Mouse (Mus musculus) liver, embryonic 16.5 days (tissue): ENCODE measurements around the gene Agbl4. TPM values are rescaled to one million over a fixed set of nuclear protein-coding genes. Genes with fewer than 3 reads are reported as not detected.

Source experiments
- ATAC-seq: fragments of 200-750 bp; cut with Nextera tagmentation; 2 replicates; pipeline ENCODE4 v1.8.0; 2017; ENCODE audit warnings: low read depth, mild to moderate bottlenecking, moderate number of reproducible peaks, moderate library complexity
- H3K27ac ChIP-seq: fragments of 300-500 bp; sonication (generic); 2 replicates; pipeline ENCODE4 v1.5.1; 2014; ENCODE audit warnings: mild to moderate bottlenecking, low read length
- H3K27me3 ChIP-seq: fragments of 300-500 bp; sonication (generic); 2 replicates; pipeline ENCODE4 v1.6.1; 2014; ENCODE audit warnings: low read depth, low read length, mixed read lengths; ENCODE audit not compliant: control insufficient read depth, insufficient read depth
- H3K36me3 ChIP-seq: fragments of 300-500 bp; sonication (generic); 2 replicates; pipeline ENCODE4 v1.6.1; 2014; ENCODE audit warnings: mild to moderate bottlenecking; ENCODE audit not compliant: control insufficient read depth, insufficient read depth
- H3K4me1 ChIP-seq: fragments of 300-500 bp; sonication (generic); 2 replicates; pipeline ENCODE4 v1.6.1; 2014; ENCODE audit warnings: low read depth, low read length, mixed read lengths; ENCODE audit not compliant: control insufficient read depth
- H3K4me2 ChIP-seq: fragments of 300-500 bp; sonication (generic); 2 replicates; pipeline ENCODE4 v1.6.1; 2014; ENCODE audit warnings: low read depth, low read length, mixed read lengths
- H3K4me3 ChIP-seq: fragments of 300-500 bp; sonication (generic); 2 replicates; pipeline ENCODE4 v1.5.1; 2014; ENCODE audit warnings: low read depth, mild to moderate bottlenecking, low read length
- H3K9ac ChIP-seq: fragments of 300-500 bp; sonication (generic); 2 replicates; pipeline ENCODE4 v1.6.1; 2014; ENCODE audit warnings: low read depth, low read length
- H3K9me3 ChIP-seq: fragments of 300-500 bp; sonication (generic); replicated peaks from 2 replicates; pipeline ENCODE4 v1.6.1; 2016; ENCODE audit warnings: low read length; ENCODE audit not compliant: control insufficient read depth
- WGBS: fragments of 180-500 bp; shearing (Covaris S2); extraction: QIAGEN DNeasy Blood & Tissue Kit; methylation state at CpG from one replicate; pipeline ENCODE4 v1.1.7; 2014; ENCODE audit not compliant: insufficient replicate concordance; 5-methylcytosine and 5-hydroxymethylcytosine counted together
- polyA plus RNA-seq: library from polyadenylated mRNA; unstranded; fragments of >200 nt; fragmentation: Nextera tagmentation; extraction: Ambion mirVana; gene quantifications from 2 replicates; pipeline ENCODE4 v1.2.1, GENCODE M21; 2015

The Agbl4 gene
- polyA plus RNA-seq, 1 experiment from 2014 or later, result not detected

- H3K27ac ChIP-seq, result no peak overlapping the region
- no peaks in the 10 kb centered on the region for H3K4me1 ChIP-seq
- no peak overlapping the region for H3K4me3 ChIP-seq
- no peak for ATAC-seq
- no peak overlapping the region for H3K4me2 ChIP-seq
- no peaks in the 10 kb centered on the region for H3K9me3 ChIP-seq
- 66% methylated on average over 4 of the region's 4 CpGs for WGBS
- H3K36me3 ChIP-seq, result no peaks in the 10 kb centered on the region
- H3K9ac ChIP-seq, result no peak overlapping the region
- H3K27me3 ChIP-seq, result no peaks in the 10 kb centered on the region
These were observed 132.3 kb downstream of the Agbl4 start for GRCm38 (mm10) chr4:110529804-110530203.

GRCm38 (mm10) chr4:110549223-110549622 is 151.8 kb downstream of the Agbl4 start:
- Histone ChIP-seq H3K4me3 (no peak overlapping the region), H3K9me3 (no peaks in the 10 kb centered on the region), H3K9ac (no peak overlapping the region), H3K4me1 (no peaks in the 10 kb centered on the region), H3K27me3 (no peaks in the 10 kb centered on the region), H3K27ac (no peak overlapping the region), H3K4me2 (no peak overlapping the region), H3K36me3 (no peaks in the 10 kb centered on the region)
- no peak for ATAC-seq
- WGBS, result 39% methylated on average over 3 of the region's 3 CpGs

- no peaks in the 10 kb centered on the region for H3K4me1 ChIP-seq
- no peak overlapping the region for H3K9ac ChIP-seq
- H3K4me2 ChIP-seq, result no peak overlapping the region
- H3K36me3 ChIP-seq, result no peaks in the 10 kb centered on the region
- no peak overlapping the region for H3K4me3 ChIP-seq
- no peak for ATAC-seq
- no peaks in the 10 kb centered on the region for H3K27me3 ChIP-seq
- WGBS, result 51% methylated on average over 4 of the region's 4 CpGs
- H3K9me3 ChIP-seq, result no peaks in the 10 kb centered on the region
- H3K27ac ChIP-seq, result no peak overlapping the region
These were observed 200.3 kb downstream of the Agbl4 start for GRCm38 (mm10) chr4:110597726-110598283.

- H3K9ac ChIP-seq, result no peak overlapping the region
- H3K4me1 ChIP-seq, result no peaks in the 10 kb centered on the region
- no peaks in the 10 kb centered on the region for H3K36me3 ChIP-seq
- WGBS, result 72% methylated on average over 3 of the region's 3 CpGs
- H3K4me2 ChIP-seq, result no peak overlapping the region
- no peak for ATAC-seq
- H3K9me3 ChIP-seq, result no peaks in the 10 kb centered on the region
- no peak overlapping the region for H3K4me3 ChIP-seq
- H3K27ac ChIP-seq, result no peak overlapping the region
- no peaks in the 10 kb centered on the region for H3K27me3 ChIP-seq
These were observed 244.0 kb downstream of the Agbl4 start for GRCm38 (mm10) chr4:110641417-110641816.

GRCm38 (mm10) chr4:110662940-110663339 is 265.5 kb downstream of the Agbl4 start:
- H3K36me3 ChIP-seq, result no peaks in the 10 kb centered on the region
- no peak overlapping the region for H3K27ac ChIP-seq
- no peaks in the 10 kb centered on the region for H3K4me1 ChIP-seq
- H3K9me3 ChIP-seq, result no peaks in the 10 kb centered on the region
- H3K9ac ChIP-seq, result no peak overlapping the region
- H3K4me2 ChIP-seq, result no peak overlapping the region
- H3K27me3 ChIP-seq, result no peaks in the 10 kb centered on the region
- ATAC-seq, result no peak
- H3K4me3 ChIP-seq, result no peak overlapping the region
- 62% methylated on average over 2 of the region's 2 CpGs for WGBS

- no peak overlapping the region for H3K27ac ChIP-seq
- ATAC-seq, result no peak
- no peaks in the 10 kb centered on the region for H3K9me3 ChIP-seq
- no peaks in the 10 kb centered on the region for H3K4me1 ChIP-seq
- H3K9ac ChIP-seq, result no peak overlapping the region
- H3K4me3 ChIP-seq, result no peak overlapping the region
- no peak overlapping the region for H3K4me2 ChIP-seq
- 61% methylated on average over 1 of the region's 1 CpGs for WGBS
- H3K27me3 ChIP-seq, result no peaks in the 10 kb centered on the region
- H3K36me3 ChIP-seq, result no peaks in the 10 kb centered on the region
These were observed 276.7 kb downstream of the Agbl4 start for GRCm38 (mm10) chr4:110674121-110674520.

GRCm38 (mm10) chr4:110735141-110735540 is 337.7 kb downstream of the Agbl4 start:
- Histone ChIP-seq H3K9ac (no peak overlapping the region), H3K4me3 (no peak overlapping the region), H3K4me2 (no peak overlapping the region), H3K4me1 (no peaks in the 10 kb centered on the region), H3K27ac (no peak overlapping the region), H3K27me3 (no peaks in the 10 kb centered on the region), H3K9me3 (no peaks in the 10 kb centered on the region), H3K36me3 (no peaks in the 10 kb centered on the region)
- WGBS, result 65% methylated on average over 1 of the region's 1 CpGs
- ATAC-seq, result no peak

GRCm38 (mm10) chr4:110757941-110758340 is 360.5 kb downstream of the Agbl4 start:
- Histone ChIP-seq H3K4me3 (no peak overlapping the region), H3K9ac (no peak overlapping the region), H3K4me1 (no peaks in the 10 kb centered on the region), H3K9me3 (no peaks in the 10 kb centered on the region), H3K4me2 (no peak overlapping the region), H3K36me3 (no peaks in the 10 kb centered on the region), H3K27me3 (no peaks in the 10 kb centered on the region), H3K27ac (no peak overlapping the region)
- 60% methylated on average over 2 of the region's 2 CpGs for WGBS
- no peak for ATAC-seq

- Histone ChIP-seq H3K4me1 (no peaks in the 10 kb centered on the region), H3K27me3 (no peaks in the 10 kb centered on the region), H3K4me3 (no peak overlapping the region), H3K36me3 (no peaks in the 10 kb centered on the region), H3K9me3 (no peaks in the 10 kb centered on the region), H3K9ac (no peak overlapping the region), H3K27ac (no peak overlapping the region), H3K4me2 (no peak overlapping the region)
- 46% methylated on average over 4 of the region's 4 CpGs for WGBS
- ATAC-seq, result no peak
These were observed 391.1 kb downstream of the Agbl4 start for GRCm38 (mm10) chr4:110788596-110788995.
